Mouse (Mus musculus) megakaryocyte-erythroid progenitor cell, adult 5 weeks (primary cell): ENCODE results near the gene Gm13278. TPM values are rescaled to one million over a fixed set of nuclear protein-coding genes. Genes with fewer than 3 reads are reported as not detected.

ENCODE experiments used
- polyA plus RNA-seq: library from polyadenylated mRNA; stranded (reverse); fragments of >175 nt; gene quantifications from 2 replicates; pipeline ENCODE4 v1.2.3, GENCODE M21; 2012

Gene Gm13278
- not detected in 2 replicates for polyA plus RNA-seq

DNA sequence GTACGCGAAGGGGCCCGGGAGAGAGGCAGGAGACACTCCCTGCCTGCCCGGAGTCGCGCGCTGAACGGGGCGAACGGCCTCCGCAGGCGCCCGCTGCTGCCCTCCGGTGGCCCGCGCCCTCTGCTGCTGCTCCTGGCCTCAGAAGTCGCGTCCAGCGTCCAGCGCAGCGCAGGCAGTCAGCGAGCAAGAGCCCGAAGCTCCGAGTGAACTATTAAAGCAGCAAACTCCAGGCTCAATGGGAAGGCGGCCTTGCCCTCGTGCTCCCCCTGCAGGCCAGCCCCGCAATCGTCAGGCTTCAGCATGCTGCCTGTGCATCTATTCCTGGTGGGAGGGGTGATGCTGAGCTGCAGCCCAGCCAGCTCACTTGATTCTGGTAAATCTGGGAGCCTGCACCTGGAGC is at the start of gene Gm13278:
Gene Gm13278, plus strand, starts transcription at position 301 of the 400 bp plus-strand sequence.

DNA sequence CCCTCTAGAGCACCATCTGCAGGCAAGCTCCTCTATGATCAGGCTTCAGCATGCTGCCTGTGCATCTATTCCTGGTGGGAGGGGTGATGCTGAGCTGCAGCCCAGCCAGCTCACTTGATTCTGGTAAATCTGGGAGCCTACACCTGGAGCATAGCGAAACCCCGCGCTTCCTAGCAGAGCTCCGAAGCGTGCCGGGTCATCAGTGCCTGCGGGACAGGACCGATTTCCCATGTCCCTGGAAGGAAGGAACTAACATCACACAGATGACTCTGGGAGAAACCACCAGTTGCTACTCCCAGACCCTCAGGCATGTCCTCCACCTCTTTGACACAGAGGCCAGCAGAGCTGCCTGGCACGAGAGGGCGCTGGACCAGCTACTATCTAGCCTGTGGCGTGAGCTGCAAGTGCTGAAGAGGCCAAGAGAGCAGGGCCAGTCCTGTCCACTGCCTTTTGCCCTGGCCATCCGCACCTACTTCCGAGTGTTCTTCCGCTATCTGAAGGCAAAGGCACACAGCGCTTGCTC is 36.5 kb upstream of the Gm13278 start, which contains the start of gene Gm13271:
Gene Gm13271, plus strand, starts transcription at position 51 of the 523 bp plus-strand sequence.

DNA sequence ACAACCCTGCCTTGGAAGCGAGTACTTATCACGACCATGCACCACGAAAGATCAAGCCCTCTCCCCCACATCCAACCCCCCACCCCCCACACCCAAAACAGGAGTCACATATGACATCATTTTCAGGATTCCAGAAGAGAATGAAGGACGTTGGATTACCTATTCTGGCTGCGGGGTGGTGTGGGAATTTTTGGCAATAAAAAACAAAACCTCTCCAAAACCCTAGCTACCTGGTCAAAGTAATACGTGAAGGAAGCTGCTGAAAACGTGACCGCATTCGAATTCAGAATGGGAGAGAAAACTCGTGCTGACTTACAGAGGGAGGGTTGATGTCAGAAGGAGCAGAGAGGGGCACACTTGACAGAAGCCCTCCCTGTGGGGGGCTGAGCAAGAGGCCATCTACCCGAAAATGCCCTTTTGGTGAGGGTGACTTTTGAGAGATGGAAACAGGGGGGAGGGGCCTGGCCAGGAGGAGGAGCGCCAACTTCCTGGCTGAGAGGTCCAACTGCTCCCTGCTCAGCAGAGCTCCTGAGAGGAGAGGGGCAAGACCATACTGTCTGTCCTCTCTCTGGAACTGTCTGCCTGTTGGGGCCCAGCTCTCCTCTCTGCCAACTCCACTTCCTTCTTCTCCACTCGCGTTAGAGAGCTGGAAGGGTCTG is 31.6 kb upstream of the Gm13278 start, which contains the start of gene Gm13283:
Gene Gm13283, plus strand, starts transcription at position 510 of the 659 bp plus-strand sequence.

DNA sequence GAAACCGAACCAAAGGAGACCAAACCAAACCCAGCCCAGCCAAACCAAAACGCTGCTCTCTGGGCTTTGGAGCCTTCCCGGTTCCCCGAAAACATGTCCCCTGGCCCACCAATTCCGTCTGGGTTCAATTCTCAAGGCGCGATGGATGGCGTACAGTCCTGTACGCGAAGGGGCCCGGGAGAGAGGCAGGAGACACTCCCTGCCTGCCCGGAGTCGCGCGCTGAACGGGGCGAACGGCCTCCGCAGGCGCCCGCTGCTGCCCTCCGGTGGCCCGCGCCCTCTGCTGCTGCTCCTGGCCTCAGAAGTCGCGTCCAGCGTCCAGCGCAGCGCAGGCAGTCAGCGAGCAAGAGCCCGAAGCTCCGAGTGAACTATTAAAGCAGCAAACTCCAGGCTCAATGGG is 17.8 kb upstream of the Gm13278 start, which contains the start of gene Gm13290:
Gene Gm13290, plus strand, starts transcription at position 301 of the 400 bp plus-strand sequence.

DNA sequence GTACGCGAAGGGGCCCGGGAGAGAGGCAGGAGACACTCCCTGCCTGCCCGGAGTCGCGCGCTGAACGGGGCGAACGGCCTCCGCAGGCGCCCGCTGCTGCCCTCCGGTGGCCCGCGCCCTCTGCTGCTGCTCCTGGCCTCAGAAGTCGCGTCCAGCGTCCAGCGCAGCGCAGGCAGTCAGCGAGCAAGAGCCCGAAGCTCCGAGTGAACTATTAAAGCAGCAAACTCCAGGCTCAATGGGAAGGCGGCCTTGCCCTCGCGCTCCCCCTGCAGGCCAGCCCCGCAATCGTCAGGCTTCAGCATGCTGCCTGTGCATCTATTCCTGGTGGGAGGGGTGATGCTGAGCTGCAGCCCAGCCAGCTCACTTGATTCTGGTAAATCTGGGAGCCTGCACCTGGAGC is 14.7 kb upstream of the Gm13278 start, which contains the start of gene Gm13289:
Gene Gm13289, plus strand, starts transcription at position 301 of the 400 bp plus-strand sequence.

DNA sequence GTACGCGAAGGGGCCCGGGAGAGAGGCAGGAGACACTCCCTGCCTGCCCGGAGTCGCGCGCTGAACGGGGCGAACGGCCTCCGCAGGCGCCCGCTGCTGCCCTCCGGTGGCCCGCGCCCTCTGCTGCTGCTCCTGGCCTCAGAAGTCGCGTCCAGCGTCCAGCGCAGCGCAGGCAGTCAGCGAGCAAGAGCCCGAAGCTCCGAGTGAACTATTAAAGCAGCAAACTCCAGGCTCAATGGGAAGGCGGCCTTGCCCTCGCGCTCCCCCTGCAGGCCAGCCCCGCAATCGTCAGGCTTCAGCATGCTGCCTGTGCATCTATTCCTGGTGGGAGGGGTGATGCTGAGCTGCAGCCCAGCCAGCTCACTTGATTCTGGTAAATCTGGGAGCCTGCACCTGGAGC is 11.8 kb upstream of the Gm13278 start, which contains the start of gene Gm13272:
Gene Gm13272, plus strand, starts transcription at position 301 of the 400 bp plus-strand sequence.

DNA sequence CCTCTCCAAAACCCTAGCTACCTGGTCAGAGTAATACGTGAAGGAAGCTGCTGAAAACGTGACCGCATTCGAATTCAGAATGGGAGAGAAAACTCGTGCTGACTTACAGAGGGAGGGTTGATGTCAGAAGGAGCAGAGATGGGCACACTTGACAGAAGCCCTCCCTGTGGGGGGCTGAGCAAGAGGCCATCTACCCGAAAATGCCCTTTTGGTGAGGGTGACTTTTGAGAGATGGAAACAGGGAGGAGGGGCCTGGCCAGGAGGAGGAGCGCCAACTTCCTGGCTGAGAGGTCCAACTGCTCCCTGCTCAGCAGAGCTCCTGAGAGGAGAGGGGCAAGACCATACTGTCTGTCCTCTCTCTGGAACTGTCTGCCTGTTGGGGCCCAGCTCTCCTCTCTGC is 9.5 kb upstream of the Gm13278 start, which contains the start of gene Ifnz:
Gene Ifnz, plus strand, starts transcription at position 301 of the 400 bp plus-strand sequence.

DNA sequence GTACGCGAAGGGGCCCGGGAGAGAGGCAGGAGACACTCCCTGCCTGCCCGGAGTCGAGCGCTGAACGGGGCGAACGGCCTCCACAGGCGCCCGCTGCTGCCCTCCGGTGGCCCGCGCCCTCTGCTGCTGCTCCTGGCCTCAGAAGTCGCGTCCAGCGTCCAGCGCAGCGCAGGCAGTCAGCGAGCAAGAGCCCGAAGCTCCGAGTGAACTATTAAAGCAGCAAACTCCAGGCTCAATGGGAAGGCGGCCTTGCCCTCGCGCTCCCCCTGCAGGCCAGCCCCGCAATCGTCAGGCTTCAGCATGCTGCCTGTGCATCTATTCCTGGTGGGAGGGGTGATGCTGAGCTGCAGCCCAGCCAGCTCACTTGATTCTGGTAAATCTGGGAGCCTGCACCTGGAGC is 5.9 kb upstream of the Gm13278 start, which contains the start of gene Gm13276:
Gene Gm13276, plus strand, starts transcription at position 301 of the 400 bp plus-strand sequence.

DNA sequence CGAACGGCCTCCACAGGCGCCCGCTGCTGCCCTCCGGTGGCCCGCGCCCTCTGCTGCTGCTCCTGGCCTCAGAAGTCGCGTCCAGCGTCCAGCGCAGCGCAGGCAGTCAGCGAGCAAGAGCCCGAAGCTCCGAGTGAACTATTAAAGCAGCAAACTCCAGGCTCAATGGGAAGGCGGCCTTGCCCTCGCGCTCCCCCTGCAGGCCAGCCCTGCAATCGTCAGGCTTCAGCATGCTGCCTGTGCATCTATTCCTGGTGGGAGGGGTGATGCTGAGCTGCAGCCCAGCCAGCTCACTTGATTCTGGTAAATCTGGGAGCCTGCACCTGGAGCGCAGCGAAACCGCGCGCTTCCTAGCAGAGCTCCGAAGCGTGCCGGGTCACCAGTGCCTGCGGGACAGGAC is 2.9 kb upstream of the Gm13278 start, which contains the start of gene Gm13277:
Gene Gm13277, plus strand, starts transcription at position 231 of the 400 bp plus-strand sequence.

DNA sequence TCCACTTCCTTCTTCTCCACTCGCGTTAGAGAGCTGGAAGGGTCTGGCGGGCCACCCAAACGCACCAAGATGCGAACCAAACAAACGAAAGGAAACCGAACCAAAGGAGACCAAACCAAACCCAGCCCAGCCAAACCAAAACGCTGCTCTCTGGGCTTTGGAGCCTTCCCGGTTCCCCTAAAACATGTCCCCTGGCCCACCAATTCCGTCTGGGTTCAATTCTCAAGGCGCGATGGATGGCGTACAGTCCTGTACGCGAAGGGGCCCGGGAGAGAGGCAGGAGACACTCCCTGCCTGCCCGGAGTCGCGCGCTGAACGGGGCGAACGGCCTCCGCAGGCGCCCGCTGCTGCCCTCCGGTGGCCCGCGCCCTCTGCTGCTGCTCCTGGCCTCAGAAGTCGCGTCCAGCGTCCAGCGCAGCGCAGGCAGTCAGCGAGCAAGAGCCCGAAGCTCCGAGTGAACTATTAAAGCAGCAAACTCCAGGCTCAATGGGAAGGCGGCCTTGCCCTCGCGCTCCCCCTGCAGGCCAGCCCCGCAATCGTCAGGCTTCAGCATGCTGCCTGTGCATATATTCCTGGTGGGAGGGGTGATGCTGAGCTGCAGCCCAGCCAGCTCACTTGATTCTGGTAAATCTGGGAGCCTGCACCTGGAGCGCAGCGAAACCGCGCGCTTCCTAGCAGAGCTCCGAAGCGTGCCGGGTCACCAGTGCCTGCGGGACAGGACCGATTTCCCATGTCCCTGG is 2.8 kb downstream of the Gm13278 start, which contains the start of gene Gm13275:
Gene Gm13275, plus strand, starts transcription at position 552 of the 740 bp plus-strand sequence.

DNA sequence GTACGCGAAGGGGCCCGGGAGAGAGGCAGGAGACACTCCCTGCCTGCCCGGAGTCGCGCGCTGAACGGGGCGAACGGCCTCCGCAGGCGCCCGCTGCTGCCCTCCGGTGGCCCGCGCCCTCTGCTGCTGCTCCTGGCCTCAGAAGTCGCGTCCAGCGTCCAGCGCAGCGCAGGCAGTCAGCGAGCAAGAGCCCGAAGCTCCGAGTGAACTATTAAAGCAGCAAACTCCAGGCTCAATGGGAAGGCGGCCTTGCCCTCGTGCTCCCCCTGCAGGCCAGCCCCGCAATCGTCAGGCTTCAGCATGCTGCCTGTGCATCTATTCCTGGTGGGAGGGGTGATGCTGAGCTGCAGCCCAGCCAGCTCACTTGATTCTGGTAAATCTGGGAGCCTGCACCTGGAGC is 5.7 kb downstream of the Gm13278 start, which contains the start of gene Gm13279:
Gene Gm13279, plus strand, starts transcription at position 301 of the 400 bp plus-strand sequence.

DNA sequence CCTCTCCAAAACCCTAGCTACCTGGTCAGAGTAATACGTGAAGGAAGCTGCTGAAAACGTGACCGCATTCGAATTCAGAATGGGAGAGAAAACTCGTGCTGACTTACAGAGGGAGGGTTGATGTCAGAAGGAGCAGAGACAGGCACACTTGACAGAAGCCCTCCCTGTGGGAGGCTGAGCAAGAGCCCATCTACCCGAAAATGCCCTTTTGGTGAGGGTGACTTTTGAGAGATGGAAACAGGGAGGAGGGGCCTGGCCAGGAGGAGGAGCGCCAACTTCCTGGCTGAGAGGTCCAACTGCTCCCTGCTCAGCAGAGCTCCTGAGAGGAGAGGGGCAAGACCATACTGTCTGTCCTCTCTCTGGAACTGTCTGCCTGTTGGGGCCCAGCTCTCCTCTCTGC is 8.0 kb downstream of the Gm13278 start, which contains the start of gene Gm13285:
Gene Gm13285, plus strand, starts transcription at position 301 of the 400 bp plus-strand sequence.

DNA sequence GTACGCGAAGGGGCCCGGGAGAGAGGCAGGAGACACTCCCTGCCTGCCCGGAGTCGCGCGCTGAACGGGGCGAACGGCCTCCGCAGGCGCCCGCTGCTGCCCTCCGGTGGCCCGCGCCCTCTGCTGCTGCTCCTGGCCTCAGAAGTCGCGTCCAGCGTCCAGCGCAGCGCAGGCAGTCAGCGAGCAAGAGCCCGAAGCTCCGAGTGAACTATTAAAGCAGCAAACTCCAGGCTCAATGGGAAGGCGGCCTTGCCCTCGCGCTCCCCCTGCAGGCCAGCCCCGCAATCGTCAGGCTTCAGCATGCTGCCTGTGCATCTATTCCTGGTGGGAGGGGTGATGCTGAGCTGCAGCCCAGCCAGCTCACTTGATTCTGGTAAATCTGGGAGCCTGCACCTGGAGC is 11.6 kb downstream of the Gm13278 start, which contains the start of gene Gm13287:
Gene Gm13287, plus strand, starts transcription at position 301 of the 400 bp plus-strand sequence.

DNA sequence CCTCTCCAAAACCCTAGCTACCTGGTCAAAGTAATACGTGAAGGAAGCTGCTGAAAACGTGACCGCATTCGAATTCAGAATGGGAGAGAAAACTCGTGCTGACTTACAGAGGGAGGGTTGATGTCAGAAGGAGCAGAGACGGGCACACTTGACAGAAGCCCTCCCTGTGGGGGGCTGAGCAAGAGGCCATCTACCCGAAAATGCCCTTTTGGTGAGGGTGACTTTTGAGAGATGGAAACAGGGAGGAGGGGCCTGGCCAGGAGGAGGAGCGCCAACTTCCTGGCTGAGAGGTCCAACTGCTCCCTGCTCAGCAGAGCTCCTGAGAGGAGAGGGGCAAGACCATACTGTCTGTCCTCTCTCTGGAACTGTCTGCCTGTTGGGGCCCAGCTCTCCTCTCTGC is 13.9 kb downstream of the Gm13278 start, which contains the start of gene Gm13288:
Gene Gm13288, plus strand, starts transcription at position 301 of the 400 bp plus-strand sequence.

DNA sequence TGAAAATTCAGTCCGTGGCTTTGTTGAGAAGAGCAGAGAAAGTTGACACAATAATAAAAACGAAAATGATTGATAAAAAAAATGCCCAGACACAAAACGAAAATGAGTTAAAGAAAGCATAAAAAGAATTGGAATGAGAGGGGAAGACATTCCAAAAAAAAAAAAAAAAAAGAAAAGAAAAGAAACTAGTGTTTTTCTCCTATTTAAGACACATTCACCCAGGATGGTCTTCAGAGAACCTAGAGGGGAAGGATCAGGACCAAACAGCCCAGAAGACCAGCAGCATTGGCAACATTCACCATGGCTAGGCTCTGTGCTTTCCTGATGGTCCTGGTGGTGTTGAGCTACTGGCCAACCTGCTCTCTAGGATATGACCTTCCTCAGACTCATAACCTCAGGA is 24.6 kb downstream of the Gm13278 start, which contains the start of gene Ifna7:
Gene Ifna7, plus strand, starts transcription at position 301 of the 400 bp plus-strand sequence.

DNA sequence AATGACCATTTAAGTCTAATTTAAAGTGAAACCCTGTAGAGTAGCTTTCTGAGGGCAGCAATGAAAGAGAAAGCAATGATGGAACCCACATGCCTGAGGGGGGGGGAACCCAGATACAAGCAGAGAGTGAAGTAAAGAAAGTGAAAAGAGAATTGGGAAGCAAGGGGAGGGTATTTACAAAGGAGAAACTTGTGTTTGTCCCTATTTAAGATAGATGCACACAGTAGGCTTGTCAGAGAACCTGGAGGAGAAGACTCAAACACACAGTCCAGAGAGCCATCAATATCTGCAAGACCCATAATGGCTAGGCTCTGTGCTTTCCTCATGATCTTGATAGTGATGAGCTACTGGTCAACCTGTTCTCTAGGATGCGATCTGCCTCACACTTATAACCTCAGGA is 28.3 kb downstream of the Gm13278 start, which contains the start of gene Ifna11:
Gene Ifna11, plus strand, starts transcription at position 301 of the 400 bp plus-strand sequence.

DNA sequence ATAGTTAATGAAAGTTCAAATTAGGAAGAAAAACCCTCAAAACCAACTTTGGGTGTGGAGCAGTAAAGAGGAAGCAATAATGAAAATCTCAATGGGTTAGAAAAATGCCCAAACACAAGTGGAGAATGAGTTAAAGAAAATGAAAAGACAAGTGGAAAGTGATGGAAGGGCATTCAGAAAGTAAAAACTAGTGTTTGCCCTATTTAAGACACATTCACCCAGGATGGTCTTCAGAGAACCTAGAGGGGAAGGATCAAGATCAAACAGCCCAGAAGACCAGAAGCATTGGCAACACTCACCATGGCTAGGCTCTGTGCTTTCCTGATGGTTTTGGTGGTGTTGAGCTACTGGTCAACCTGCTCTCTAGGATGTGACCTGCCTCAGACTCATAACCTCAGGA is 35.8 kb downstream of the Gm13278 start, which contains the start of gene Ifna6:
Gene Ifna6, plus strand, starts transcription at position 301 of the 400 bp plus-strand sequence.

DNA sequence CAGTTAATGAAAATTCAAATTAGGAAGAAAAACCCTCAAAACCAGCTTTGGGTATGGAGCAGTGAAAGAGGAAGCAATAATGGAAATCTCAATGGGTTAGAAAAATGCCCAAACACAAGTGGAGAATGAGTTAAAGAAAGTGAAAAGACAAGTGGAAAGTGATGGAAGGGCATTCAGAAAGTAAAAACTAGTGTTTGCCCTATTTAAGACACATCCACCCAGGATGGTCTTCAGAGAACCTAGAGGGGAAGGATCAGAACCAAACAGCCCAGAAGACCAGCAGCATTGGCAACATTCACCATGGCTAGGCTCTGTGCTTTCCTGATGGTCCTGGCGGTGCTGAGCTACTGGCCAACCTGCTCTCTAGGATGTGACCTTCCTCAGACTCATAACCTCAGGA is 43.9 kb downstream of the Gm13278 start, which contains the start of gene Ifna5:
Gene Ifna5, plus strand, starts transcription at position 301 of the 400 bp plus-strand sequence.

DNA sequence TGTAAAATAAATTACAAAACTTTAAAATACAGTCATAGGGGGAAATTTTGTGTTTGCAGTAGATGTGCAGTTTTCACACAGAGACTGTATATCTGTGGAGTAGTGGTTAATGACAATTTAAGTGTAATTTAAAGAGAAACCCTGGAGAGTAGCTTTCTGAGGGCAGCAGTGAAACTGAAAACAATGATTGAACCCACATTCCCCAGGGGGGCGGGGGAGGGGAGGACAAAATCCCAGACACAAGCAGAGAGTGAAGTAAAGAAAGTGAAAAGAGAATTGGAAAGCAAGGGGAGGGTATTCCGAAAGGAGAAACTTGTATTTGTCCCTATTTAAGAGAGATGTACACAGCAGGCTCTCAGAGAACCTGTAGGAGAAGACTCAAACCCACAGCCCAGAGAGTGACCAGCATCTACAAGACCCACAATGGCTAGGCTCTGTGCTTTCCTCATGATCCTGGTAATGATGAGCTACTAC is 50.1 kb downstream of the Gm13278 start, which contains the start of gene Ifna4:
Gene Ifna4, plus strand, starts transcription at position 424 of the 474 bp plus-strand sequence.

